Mouse (Mus musculus) retina, embryonic 14.5 days (tissue): ENCODE data around the gene Gimap8.

Experiments
- DNase-seq: peaks from one replicate; pipeline ENCODE4 v3.0.0-alpha.2; 2015; ENCODE audit warnings: low spot score

The Gimap8 gene

DNA sequence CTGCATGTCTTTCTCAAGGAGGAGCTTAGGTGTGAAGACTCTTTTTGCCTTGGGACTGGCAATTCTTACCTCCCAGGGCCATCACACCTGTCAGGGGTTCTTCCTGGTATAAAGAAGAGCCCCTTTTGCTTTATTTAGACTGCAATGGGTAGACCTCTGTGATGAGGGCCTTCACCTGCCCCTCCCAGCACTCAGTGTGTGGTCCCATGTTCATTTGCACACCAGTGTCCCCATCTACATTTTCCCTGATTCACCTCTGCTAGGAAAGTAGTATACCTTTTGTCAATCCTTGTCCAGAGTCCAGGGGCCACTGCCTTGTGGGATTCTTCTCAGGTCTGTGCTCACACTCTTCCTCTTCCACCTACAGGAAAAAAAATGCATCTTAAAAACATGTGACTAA, 57.1 kb downstream of the Gimap8 start:
- no peak for DNase-seq

DNA sequence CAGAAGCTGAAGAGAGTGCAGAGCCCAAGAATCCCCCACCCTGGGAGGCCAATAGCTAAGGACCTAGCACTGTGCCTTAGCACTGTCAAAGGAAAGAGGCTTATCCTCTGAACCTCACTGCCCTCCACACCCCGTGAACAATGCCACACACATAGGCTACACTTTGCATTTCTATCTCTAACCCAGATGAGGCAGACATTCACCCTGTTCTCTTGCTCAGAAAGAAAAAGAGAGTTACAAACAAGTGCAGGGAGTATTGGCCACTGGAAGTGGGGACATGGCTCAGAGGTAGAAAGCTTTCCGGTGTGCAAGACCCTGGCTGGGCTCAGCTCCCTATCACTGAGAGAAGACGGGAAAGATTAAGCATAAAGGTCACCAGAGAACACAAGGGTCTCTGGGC, 59.1 kb downstream of the Gimap8 start:
- no peak for DNase-seq
